ENCODE assay signal across 20 mouse cellular contexts in the genomic region with DNA sequence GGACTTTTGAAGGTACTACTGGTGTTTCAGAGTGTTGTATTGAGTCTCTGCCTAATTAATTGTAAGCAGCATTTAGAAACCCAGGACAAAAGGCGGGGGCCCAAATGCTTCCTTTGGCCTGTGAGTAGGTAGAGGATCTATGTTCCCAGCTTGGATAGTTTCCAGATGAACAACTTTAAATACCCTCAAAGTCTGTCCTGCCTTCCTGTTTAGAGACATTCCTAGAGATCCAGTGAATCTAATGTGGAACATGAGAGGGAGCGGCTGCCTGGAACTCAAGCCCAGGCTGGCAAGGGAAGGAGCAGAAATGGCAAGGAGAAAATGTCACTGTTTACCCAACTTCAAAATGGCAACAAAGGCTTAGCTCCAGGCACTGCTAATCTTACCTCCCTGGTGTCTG.
DNase-seq lines count a peak whose midpoint lies in the region; ATAC-seq lines count a peak whose summit lies in the region.
"Had no signal": no experiment of that assay in that cellular context is flagged by ENCODE, and none has a peak within 500 bp of the region (broad histone marks: within the 10 kb centered on the region; RNA-seq: fewer than 3 reads in every experiment).

No protein-coding gene starts in this region.

- H3K9me3 ChIP-seq in forebrain, embryonic 10.5 days = no peaks in the 10 kb centered on the region
- no peaks in the 10 kb centered on the region for H3K9me3 ChIP-seq in forebrain, embryonic 13.5 days (replicated peaks)
- H3K9me3 ChIP-seq in embryonic facial prominence, embryonic 10.5 days = no peaks in the 10 kb centered on the region
- H3K9me3 ChIP-seq: forebrain, embryonic 15.5 days; G1E; heart, embryonic 13.5 days; hindbrain, embryonic 15.5 days had no signal

- no peak overlapping the region for H3K4me2 ChIP-seq in forebrain, embryonic 13.5 days
- H3K4me2 ChIP-seq: forebrain, embryonic 15.5 days; heart, embryonic 13.5 days; hindbrain, embryonic 15.5 days had no signal

- H3K4me3 ChIP-seq in forebrain, embryonic 10.5 days = no peak overlapping the region
- H3K4me3 ChIP-seq in forebrain, embryonic 13.5 days = no peak overlapping the region
- no peak overlapping the region for H3K4me3 ChIP-seq in embryonic facial prominence, embryonic 10.5 days
- H3K4me3 ChIP-seq: forebrain, embryonic 15.5 days; heart, embryonic 13.5 days; hindbrain, embryonic 15.5 days had no signal

- H3K27ac ChIP-seq in forebrain, embryonic 10.5 days = peak overlapping the region; percentile 11; the same call in 1 of the 2 replicates
- no peak overlapping the region for H3K27ac ChIP-seq in forebrain, embryonic 13.5 days
- H3K27ac ChIP-seq in embryonic facial prominence, embryonic 10.5 days (replicated peaks) = 0 out of 2 replicates have a peak overlapping the region, but pooled peaks have one; percentile 24
- H3K27ac ChIP-seq: forebrain, embryonic 15.5 days; heart, embryonic 13.5 days; hindbrain, embryonic 15.5 days had no signal

- ATAC-seq in forebrain, embryonic 13.5 days = no peak
- ATAC-seq: CD4-positive, CD25-positive, alpha-beta regulatory T cell, adult 4 months; forebrain, embryonic 15.5 days had no signal

- 47% methylated on average over 2 of the region's 2 CpGs for WGBS in forebrain, embryonic 10.5 days
- WGBS in forebrain, embryonic 13.5 days = 31% methylated on average over 2 of the region's 2 CpGs
- 54% methylated on average over 2 of the region's 2 CpGs for WGBS in embryonic facial prominence, embryonic 10.5 days

- H3K36me3 ChIP-seq in forebrain, embryonic 10.5 days (replicated peaks) = no peaks in the 10 kb centered on the region
- no peaks in the 10 kb centered on the region for H3K36me3 ChIP-seq in forebrain, embryonic 13.5 days (ENCODE audit: poor library complexity, severe bottlenecking)
- H3K36me3 ChIP-seq in embryonic facial prominence, embryonic 10.5 days (replicated peaks) = no peaks in the 10 kb centered on the region
- H3K36me3 ChIP-seq: forebrain, embryonic 15.5 days; G1E; heart, embryonic 13.5 days; hindbrain, embryonic 15.5 days had no signal

- DNase-seq in forebrain, embryonic 10.5 days (ENCODE audit: extremely low spot score, low spot score) = no peak
- DNase-seq in heart, adult 11 months = peak; percentile 66
- no peak for DNase-seq in heart, adult 18-20 months
- no peak for DNase-seq in embryonic facial prominence, embryonic 10.5 days (ENCODE audit: low spot score)
- no peak for DNase-seq in right cerebral cortex, adult 18-20 months
- DNase-seq in cerebellum, adult 11-12 months = no peak
- DNase-seq: adrenal gland, postnatal 10 days; B cell, adult 2 months; cerebellum, adult 18-20 months; cerebellum, adult 9-11 months; cerebellum, postnatal 36 days; heart, postnatal 36 days; kidney, adult 11 months; kidney, adult 9 months had no signal

- no peaks in the 10 kb centered on the region for H3K27me3 ChIP-seq in forebrain, embryonic 10.5 days (ENCODE audit: poor library complexity, severe bottlenecking)
- H3K27me3 ChIP-seq in forebrain, embryonic 13.5 days = no peaks in the 10 kb centered on the region
- H3K27me3 ChIP-seq in embryonic facial prominence, embryonic 10.5 days (replicated peaks; ENCODE audit: low read depth, poor library complexity, severe bottlenecking) = no peaks in the 10 kb centered on the region
- H3K27me3 ChIP-seq: forebrain, embryonic 15.5 days; heart, embryonic 13.5 days; hindbrain, embryonic 15.5 days had no signal

- H3K9ac ChIP-seq in forebrain, embryonic 13.5 days = no peak overlapping the region
- H3K9ac ChIP-seq: forebrain, embryonic 15.5 days; heart, embryonic 13.5 days; hindbrain, embryonic 15.5 days had no signal

- H3K4me1 ChIP-seq in forebrain, embryonic 10.5 days = peaks cover 20% of the 10 kb centered on the region
- peaks cover 34% of the 10 kb centered on the region for H3K4me1 ChIP-seq in forebrain, embryonic 13.5 days
- peaks cover 23% of the 10 kb centered on the region for H3K4me1 ChIP-seq in embryonic facial prominence, embryonic 10.5 days
